Mouse (Mus musculus) brain, embryonic 14.5 days (tissue): ENCODE measurements around the gene Gda.

ENCODE experiments used
- CTCF ChIP-seq: fragments of 200-500 bp; IDR thresholded peaks from 2 replicates; pipeline ENCODE4 v1.5.1; 2012; ENCODE audit warnings: inconsistent platforms, mild to moderate bottlenecking, moderate library complexity, borderline replicate concordance; ENCODE audit not compliant: insufficient read depth, insufficient read length; ENCODE audit errors: extremely low read depth
- POLR2A ChIP-seq: fragments of 200-500 bp; IDR thresholded peaks from 2 replicates; pipeline ENCODE4 v1.6.1; 2012; ENCODE audit warnings: mild to moderate bottlenecking, inconsistent platforms, borderline replicate concordance; ENCODE audit not compliant: poor library complexity, insufficient read depth, insufficient read length, severe bottlenecking; ENCODE audit errors: extremely low read depth

- no peak for TF ChIP-seq CTCF
- no peak for TF ChIP-seq POLR2A
These were observed 34.5 kb upstream of the Gda start for GRCm38 (mm10) chr19:21507561-21508232.
